Mouse (Mus musculus) embryonic facial prominence, embryonic 15.5 days (tissue): ENCODE data around the gene Sdc3. TPM values are rescaled to one million over a fixed set of nuclear protein-coding genes. Genes with fewer than 3 reads are reported as not detected.

ENCODE experiments used
- ATAC-seq: fragments of 200-750 bp; cut with Nextera tagmentation; 2 replicates; pipeline ENCODE4 v1.8.0; 2017; ENCODE audit warnings: low read depth, moderate TSS enrichment; ENCODE audit not compliant: insufficient number of reproducible peaks, low FRiP score, low TSS enrichment
- H3K27ac ChIP-seq: fragments of 300-500 bp; sonication (generic); replicated peaks from 2 replicates; pipeline ENCODE4 v1.5.1; 2015; ENCODE audit warnings: mild to moderate bottlenecking, inconsistent platforms
- H3K27me3 ChIP-seq: fragments of 300-500 bp; sonication (generic); 2 replicates; pipeline ENCODE4 v1.6.1; 2015; ENCODE audit warnings: inconsistent platforms
- H3K36me3 ChIP-seq: fragments of 300-500 bp; sonication (generic); 2 replicates; pipeline ENCODE4 v1.6.1; 2015; ENCODE audit warnings: mild to moderate bottlenecking, inconsistent platforms
- H3K4me1 ChIP-seq: fragments of 300-500 bp; sonication (generic); 2 replicates; pipeline ENCODE4 v1.6.1; 2015; ENCODE audit warnings: inconsistent platforms
- H3K4me2 ChIP-seq: fragments of 300-500 bp; sonication (generic); replicated peaks from 2 replicates; pipeline ENCODE4 v1.6.1; 2015; ENCODE audit warnings: mild to moderate bottlenecking, inconsistent platforms
- H3K4me3 ChIP-seq: fragments of 300-500 bp; sonication (generic); replicated peaks from 2 replicates; pipeline ENCODE4 v1.5.1; 2015; ENCODE audit warnings: mild to moderate bottlenecking, inconsistent platforms
- H3K9ac ChIP-seq: fragments of 300-500 bp; sonication (generic); 2 replicates; pipeline ENCODE4 v1.6.1; 2015; ENCODE audit warnings: inconsistent platforms
- H3K9me3 ChIP-seq: fragments of 300-500 bp; sonication (generic); replicated peaks from 2 replicates; pipeline ENCODE4 v1.6.1; 2016; ENCODE audit warnings: inconsistent platforms
- WGBS: fragments of 180-500 bp; shearing (Covaris S2); methylation state at CpG from one replicate; pipeline ENCODE4 v1.1.7; 2015; 5-methylcytosine and 5-hydroxymethylcytosine counted together
- polyA plus RNA-seq: library from polyadenylated mRNA; unstranded; fragments of >200 nt; fragmentation: Nextera tagmentation; extraction: Ambion mirVana; gene quantifications from 2 replicates; pipeline ENCODE4 v1.2.1, GENCODE M21; 2015

Gene Sdc3
- 45.0 and 48.7 TPM in 2 replicates for polyA plus RNA-seq

- under 1% methylated on average over 70 of the region's 99 CpGs for WGBS
- Histone ChIP-seq H3K27me3 (no peaks in the 10 kb centered on the region), H3K9ac (peak within 1 kb of the TSS; percentile 94), H3K4me2 (peak within 1 kb of the TSS; percentile 94), H3K4me1 (peaks cover 34% of the 10 kb centered on the region), H3K9me3 (no peaks in the 10 kb centered on the region), H3K4me3 (peak within 1 kb of the TSS; percentile 79), H3K36me3 (no peaks in the 10 kb centered on the region), H3K27ac (peak within 1 kb of the TSS; percentile 58)
- ATAC-seq = peak; percentile 49
Measured at GRCm38 (mm10) chr4:130792376-130793179, at the start of gene Sdc3. TSS of gene Sdc3 (plus strand) at chr4:130792537.

GRCm38 (mm10) chr4:130744058-130744457, 48.3 kb upstream of the Sdc3 start:
- Histone ChIP-seq H3K9ac (no peak overlapping the region), H3K4me2 (no peak overlapping the region), H3K9me3 (no peaks in the 10 kb centered on the region), H3K36me3 (peaks cover 77% of the 10 kb centered on the region), H3K27me3 (no peaks in the 10 kb centered on the region), H3K4me1 (peaks cover 20% of the 10 kb centered on the region), H3K4me3 (no peak overlapping the region), H3K27ac (0 out of 2 replicates have a peak overlapping the region, but pooled peaks have one; percentile 22)
- WGBS = 72% methylated on average over 4 of the region's 4 CpGs
- ATAC-seq = no peak

GRCm38 (mm10) chr4:130745561-130746306, 46.6 kb upstream of the Sdc3 start:
- H3K27ac ChIP-seq = peak overlapping the region; percentile 55
- WGBS = 58% methylated on average over 5 of the region's 5 CpGs
- 0 out of 2 replicates have a peak, but pooled peaks have one; percentile 19 for ATAC-seq

GRCm38 (mm10) chr4:130749566-130749965, 42.8 kb upstream of the Sdc3 start:
- WGBS = 77% methylated on average over 7 of the region's 7 CpGs
- H3K4me2 ChIP-seq = no peak overlapping the region
- no peak for ATAC-seq

More at GRCm38 (mm10) chr4:130745561-130746306, 46.6 kb upstream of the Sdc3 start:
- Histone ChIP-seq H3K4me1 (peaks cover 20% of the 10 kb centered on the region), H3K9me3 (no peaks in the 10 kb centered on the region), H3K27me3 (no peaks in the 10 kb centered on the region), H3K9ac (no peak overlapping the region), H3K4me2 (no peak overlapping the region), H3K36me3 (peaks cover 92% of the 10 kb centered on the region), H3K4me3 (no peak overlapping the region)

GRCm38 (mm10) chr4:130751966-130752365, 40.4 kb upstream of the Sdc3 start:
- ATAC-seq = no peak
- H3K4me2 ChIP-seq = no peak overlapping the region
- no peak overlapping the region for H3K9ac ChIP-seq
- H3K4me3 ChIP-seq = no peak overlapping the region
- no peaks in the 10 kb centered on the region for H3K27me3 ChIP-seq
- no peaks in the 10 kb centered on the region for H3K4me1 ChIP-seq
- peaks cover 83% of the 10 kb centered on the region for H3K36me3 ChIP-seq
- WGBS = 88% methylated on average over 2 of the region's 2 CpGs
- H3K9me3 ChIP-seq = no peaks in the 10 kb centered on the region
- no peak overlapping the region for H3K27ac ChIP-seq

More at GRCm38 (mm10) chr4:130749566-130749965, 42.8 kb upstream of the Sdc3 start:
- no peaks in the 10 kb centered on the region for H3K27me3 ChIP-seq
- H3K27ac ChIP-seq = no peak overlapping the region
- H3K9me3 ChIP-seq = no peaks in the 10 kb centered on the region
- H3K4me1 ChIP-seq = peaks cover 16% of the 10 kb centered on the region
- H3K36me3 ChIP-seq = peaks cover 93% of the 10 kb centered on the region
- H3K4me3 ChIP-seq = no peak overlapping the region
- H3K9ac ChIP-seq = no peak overlapping the region

- Histone ChIP-seq H3K27me3 (no peaks in the 10 kb centered on the region), H3K9me3 (no peaks in the 10 kb centered on the region), H3K4me3 (no peak overlapping the region), H3K4me1 (no peaks in the 10 kb centered on the region), H3K27ac (no peak overlapping the region), H3K4me2 (no peak overlapping the region), H3K9ac (no peak overlapping the region), H3K36me3 (peaks cover 79% of the 10 kb centered on the region)
- ATAC-seq = no peak
- WGBS = 68% methylated on average over 7 of the region's 7 CpGs
Measured at GRCm38 (mm10) chr4:130752591-130752990, 39.7 kb upstream of the Sdc3 start.

GRCm38 (mm10) chr4:130753755-130754154, 38.6 kb upstream of the Sdc3 start:
- ATAC-seq = no peak
- Histone ChIP-seq H3K4me3 (no peak overlapping the region), H3K9ac (no peak overlapping the region), H3K27ac (no peak overlapping the region), H3K9me3 (no peaks in the 10 kb centered on the region), H3K27me3 (no peaks in the 10 kb centered on the region), H3K4me1 (no peaks in the 10 kb centered on the region), H3K36me3 (peaks cover 78% of the 10 kb centered on the region), H3K4me2 (no peak overlapping the region)
- 79% methylated on average over 5 of the region's 5 CpGs for WGBS

- no peak for ATAC-seq
- Histone ChIP-seq H3K27ac (no peak overlapping the region), H3K9me3 (no peaks in the 10 kb centered on the region), H3K4me2 (no peak overlapping the region), H3K9ac (no peak overlapping the region), H3K4me3 (no peak overlapping the region), H3K4me1 (no peaks in the 10 kb centered on the region), H3K27me3 (no peaks in the 10 kb centered on the region), H3K36me3 (peaks cover 76% of the 10 kb centered on the region)
- WGBS = 74% methylated on average over 2 of the region's 2 CpGs
Measured at GRCm38 (mm10) chr4:130754776-130755175, 37.6 kb upstream of the Sdc3 start.

- WGBS = 83% methylated on average over 2 of the region's 2 CpGs
- ATAC-seq = no peak
- peaks cover 69% of the 10 kb centered on the region for H3K36me3 ChIP-seq
- H3K4me3 ChIP-seq = no peak overlapping the region
- H3K27me3 ChIP-seq = no peaks in the 10 kb centered on the region
- no peak overlapping the region for H3K4me2 ChIP-seq
- no peaks in the 10 kb centered on the region for H3K4me1 ChIP-seq
- no peaks in the 10 kb centered on the region for H3K9me3 ChIP-seq
- H3K27ac ChIP-seq = no peak overlapping the region
- H3K9ac ChIP-seq = no peak overlapping the region
Measured at GRCm38 (mm10) chr4:130759875-130760274, 32.5 kb upstream of the Sdc3 start.

- H3K9ac ChIP-seq = no peak overlapping the region
- H3K9me3 ChIP-seq = no peaks in the 10 kb centered on the region
- no peaks in the 10 kb centered on the region for H3K4me1 ChIP-seq
- H3K36me3 ChIP-seq = peaks cover 79% of the 10 kb centered on the region
- H3K4me3 ChIP-seq = no peak overlapping the region
- H3K4me2 ChIP-seq = no peak overlapping the region
- ATAC-seq = no peak
- H3K27me3 ChIP-seq = no peaks in the 10 kb centered on the region
- no peak overlapping the region for H3K27ac ChIP-seq
- 85% methylated on average over 5 of the region's 5 CpGs for WGBS
Measured at GRCm38 (mm10) chr4:130761809-130762208, 30.5 kb upstream of the Sdc3 start.

GRCm38 (mm10) chr4:130765399-130766160, 26.8 kb upstream of the Sdc3 start:
- Histone ChIP-seq H3K4me3 (no peak overlapping the region), H3K9me3 (no peaks in the 10 kb centered on the region), H3K4me1 (no peaks in the 10 kb centered on the region), H3K36me3 (peaks cover 91% of the 10 kb centered on the region), H3K9ac (no peak overlapping the region), H3K27me3 (no peaks in the 10 kb centered on the region), H3K27ac (no peak overlapping the region), H3K4me2 (no peak overlapping the region)
- no peak for ATAC-seq
- WGBS = 89% methylated on average over 7 of the region's 7 CpGs
